Mouse (Mus musculus) testis, postnatal 14 days (tissue): ENCODE results near the gene Mapk6.
"Not testable (repeated sequence)": the region's sequence is repeated elsewhere in the genome, so short reads cannot be mapped to it uniquely, and the experiment has no call there.

Source experiments
- DNase-seq: peaks from one replicate; pipeline ENCODE4 v3.0.0; 2021; ENCODE audit warnings: low spot score

The Mapk6 gene

GRCm38 (mm10) chr9:75382825-75383224 is 27.0 kb downstream of the Mapk6 start:
- no peak for DNase-seq

- DNase-seq = no peak
Observed at GRCm38 (mm10) chr9:75378774-75379173, 31.0 kb downstream of the Mapk6 start.

- DNase-seq = no peak
Observed at GRCm38 (mm10) chr9:75376428-75376827, 33.4 kb downstream of the Mapk6 start.

- DNase-seq = no peak
Observed at GRCm38 (mm10) chr9:75375606-75376005, 34.2 kb downstream of the Mapk6 start.

GRCm38 (mm10) chr9:75368779-75369178 is 41.0 kb downstream of the Mapk6 start:
- DNase-seq = no peak

- no peak for DNase-seq
Observed at GRCm38 (mm10) chr9:75366191-75366590, 43.6 kb downstream of the Mapk6 start.

GRCm38 (mm10) chr9:75365195-75365594 is 44.6 kb downstream of the Mapk6 start:
- DNase-seq = no peak

GRCm38 (mm10) chr9:75363702-75364101 is 46.1 kb downstream of the Mapk6 start:
- DNase-seq = not testable (repeated sequence)

- DNase-seq = peak; percentile 82
Observed at GRCm38 (mm10) chr9:75363001-75363400, 46.8 kb downstream of the Mapk6 start.

GRCm38 (mm10) chr9:75362201-75362600 is 47.6 kb downstream of the Mapk6 start:
- no peak for DNase-seq

- DNase-seq = peak; percentile 59
Observed at GRCm38 (mm10) chr9:75361699-75362098, 48.1 kb downstream of the Mapk6 start.

- peak; percentile 59 for DNase-seq
Observed at GRCm38 (mm10) chr9:75357087-75357654, 52.6 kb downstream of the Mapk6 start.

GRCm38 (mm10) chr9:75355783-75356182 is 54.0 kb downstream of the Mapk6 start:
- no peak for DNase-seq

- DNase-seq = no peak
Observed at GRCm38 (mm10) chr9:75353094-75353493, 56.7 kb downstream of the Mapk6 start.

- no peak for DNase-seq
Observed at GRCm38 (mm10) chr9:75348641-75349040, 61.2 kb downstream of the Mapk6 start.

GRCm38 (mm10) chr9:75348066-75348465 is 61.7 kb downstream of the Mapk6 start:
- DNase-seq = no peak

GRCm38 (mm10) chr9:75347458-75347857 is 62.3 kb downstream of the Mapk6 start, which contains the start of gene Bcl2l10:
Gene Bcl2l10 (plus strand): TSS chr9:75347758.
- DNase-seq = no peak

GRCm38 (mm10) chr9:75342433-75342832 is 67.4 kb downstream of the Mapk6 start:
- no peak for DNase-seq

- no peak for DNase-seq
Observed at GRCm38 (mm10) chr9:75338016-75338415, 71.8 kb downstream of the Mapk6 start.

GRCm38 (mm10) chr9:75334440-75334839 is 75.4 kb downstream of the Mapk6 start:
- no peak for DNase-seq

GRCm38 (mm10) chr9:75330821-75331220 is 79.0 kb downstream of the Mapk6 start:
- DNase-seq = no peak

- no peak for DNase-seq
Observed at GRCm38 (mm10) chr9:75328047-75328446, 81.8 kb downstream of the Mapk6 start.

- no peak for DNase-seq
Observed at GRCm38 (mm10) chr9:75322099-75322885, 87.5 kb downstream of the Mapk6 start.

- no peak for DNase-seq
Observed at GRCm38 (mm10) chr9:75319365-75319764, 90.4 kb downstream of the Mapk6 start.
